Mouse (Mus musculus) CH12.LX (cell line): ENCODE measurements around the gene Tmed5.

Source experiments
- CTCF ChIP-seq, 2 experiments: IDR thresholded peaks in 1 of 2; conservative IDR thresholded peaks in 1 of 2; 2 replicates each; pipeline ENCODE4 v1.5.1; 2011 to 2012; ENCODE audit warnings: low read depth in 2 of 2, low read length in 2 of 2, improper control_type of control experiment in 1 of 2, inconsistent platforms in 1 of 2, mild to moderate bottlenecking in 1 of 2, moderate library complexity in 1 of 2
- ELF1 ChIP-seq: IDR thresholded peaks from 2 replicates; pipeline ENCODE4 v1.6.1; 2014; ENCODE audit warnings: low read depth, mild to moderate bottlenecking, inconsistent platforms, low read length, improper control_type of control experiment
- HCFC1 ChIP-seq: IDR thresholded peaks from 2 replicates; pipeline ENCODE4 v1.6.1; 2012; ENCODE audit warnings: low read depth, mild to moderate bottlenecking, inconsistent platforms, low read length, improper control_type of control experiment
- POLR2A ChIP-seq: IDR thresholded peaks from 2 replicates; pipeline ENCODE4 v1.6.1; 2011; ENCODE audit warnings: low read depth, mild to moderate bottlenecking, improper control_type of control experiment, low read length
- TBP ChIP-seq: conservative IDR thresholded peaks from 2 replicates; pipeline ENCODE4 v1.6.1; 2011; ENCODE audit warnings: low read depth, low read length, improper control_type of control experiment
- USF2 ChIP-seq: conservative IDR thresholded peaks from 2 replicates; pipeline ENCODE4 v1.6.1; 2011; ENCODE audit warnings: low read depth, low read length, improper control_type of control experiment

- TF ChIP-seq TBP (no peak), ELF1 (no peak), HCFC1 (no peak), USF2 (no peak), CTCF (conservative IDR thresholded peaks at IDR 0.05 in 1 of 2, IDR thresholded peaks at IDR 0.05 in 1 of 2; ENCODE audit: low read depth in 2 of 2, low read length in 2 of 2) (peak in 1 of 2 experiments; percentile 16; a peak in 1 of 4 replicates), POLR2A (no peak)
These were observed 12.1 kb downstream of the Tmed5 start for GRCm38 (mm10) chr5:108120221-108120900.
